Mouse (Mus musculus): ENCODE results near the gene Rnasek. TPM values are rescaled to one million over a fixed set of nuclear protein-coding genes. Genes with fewer than 3 reads are reported as not detected.

Rnasek gene
- polyA plus RNA-seq, 1 experiment from 2014 or later: 443 TPM

DNA sequence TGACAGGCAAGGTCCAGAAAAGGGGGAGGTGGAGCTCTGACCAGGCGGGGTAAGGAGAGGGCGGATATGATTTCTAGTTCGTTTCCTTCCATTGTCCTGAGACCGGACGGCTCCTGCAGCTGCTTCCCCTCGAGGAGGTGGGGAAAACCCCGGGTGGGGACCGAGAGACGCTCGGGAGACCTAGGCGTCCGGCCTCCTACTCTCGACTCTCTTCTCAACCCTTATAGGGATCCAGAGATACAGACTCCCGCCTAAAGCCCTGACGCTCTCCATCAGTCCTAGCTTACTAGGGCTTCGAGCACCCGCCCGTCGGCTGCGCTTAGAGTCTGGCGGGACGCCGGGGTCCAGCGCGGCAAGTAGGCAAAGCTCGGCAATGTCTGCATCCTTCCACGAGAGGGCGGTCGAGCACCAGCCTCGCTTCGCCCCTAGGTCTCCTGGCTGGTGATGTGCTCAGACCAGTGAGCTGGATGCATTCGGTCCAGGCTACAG is 9.4 kb downstream of the Rnasek start:
- Histone ChIP-seq H3K4me3 (ENCODE audit: low read length) (peak overlapping the region; percentile 21; the same call in 1 of the 2 replicates), H3K27ac (ENCODE audit: low read depth, low read length) (no peak overlapping the region), H3K27me3 (replicated peaks; ENCODE audit: control insufficient read depth, insufficient read depth, low read length) (peaks cover 18% of the 10 kb centered on the region), H3K4me2 (ENCODE audit: low read length) (peak overlapping the region; percentile 45), H3K36me3 (ENCODE audit: control insufficient read depth, insufficient read depth, low read length) (peaks cover 4% of the 10 kb centered on the region), H3K9me3 (ENCODE audit: control insufficient read depth, low read length) (no peaks in the 10 kb centered on the region), H3K9ac (ENCODE audit: low read depth, low read length) (no peak overlapping the region), H3K4me1 (ENCODE audit: control insufficient read depth, insufficient read depth, low read depth, low read length) (peaks cover 25% of the 10 kb centered on the region)
- 1% methylated on average over 32 of the region's 32 CpGs for WGBS
- ATAC-seq: peak; percentile 29

GRCm38 (mm10) chr11:70229260-70230010 is 10.2 kb downstream of the Rnasek start, which contains the start of gene Bcl6b:
TSS of gene Bcl6b (minus strand) at chr11:70229798.
- Histone ChIP-seq H3K4me2 (ENCODE audit: low read length) (peak within 1 kb of the TSS; percentile 63), H3K9ac (ENCODE audit: low read depth, low read length) (peak within 1 kb of the TSS; percentile 52), H3K36me3 (ENCODE audit: control insufficient read depth, insufficient read depth, low read length) (no peaks in the 10 kb centered on the region), H3K4me3 (ENCODE audit: low read length) (peak within 1 kb of the TSS; percentile 37), H3K4me1 (ENCODE audit: control insufficient read depth, insufficient read depth, low read depth, low read length) (peaks cover 25% of the 10 kb centered on the region), H3K27me3 (replicated peaks; ENCODE audit: control insufficient read depth, insufficient read depth, low read length) (peaks cover 18% of the 10 kb centered on the region), H3K9me3 (ENCODE audit: control insufficient read depth, low read length) (no peaks in the 10 kb centered on the region), H3K27ac (ENCODE audit: low read depth, low read length) (peak within 1 kb of the TSS; percentile 45)
- WGBS: 3% methylated on average over 39 of the region's 39 CpGs
- ATAC-seq: no peak

DNA sequence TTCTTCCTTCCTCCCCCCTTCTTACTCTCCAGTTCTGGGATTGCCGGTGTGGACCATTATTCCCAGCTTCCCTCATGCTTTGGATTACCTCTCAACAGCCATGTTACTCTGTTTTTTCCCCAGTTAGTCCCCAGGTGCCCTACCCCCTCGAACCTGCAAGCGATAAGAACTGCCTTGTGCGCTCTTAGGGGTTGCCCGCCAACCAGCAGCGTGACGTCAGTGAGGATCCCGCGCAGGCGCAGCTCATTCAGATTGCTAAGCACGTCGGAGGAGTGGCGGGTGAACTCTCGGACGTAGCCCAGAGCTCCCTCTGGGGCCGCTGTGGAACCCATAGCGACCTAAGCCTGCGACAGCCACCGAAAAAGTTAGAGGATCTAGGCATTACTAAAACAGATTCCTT is 10.8 kb downstream of the Rnasek start:
- Histone ChIP-seq H3K9me3 (ENCODE audit: control insufficient read depth, low read length) (no peaks in the 10 kb centered on the region), H3K9ac (ENCODE audit: low read depth, low read length) (peak overlapping the region; percentile 52), H3K27me3 (replicated peaks; ENCODE audit: control insufficient read depth, insufficient read depth, low read length) (peaks cover 19% of the 10 kb centered on the region), H3K4me2 (ENCODE audit: low read length) (peak overlapping the region; percentile 63), H3K36me3 (ENCODE audit: control insufficient read depth, insufficient read depth, low read length) (no peaks in the 10 kb centered on the region), H3K4me1 (ENCODE audit: control insufficient read depth, insufficient read depth, low read depth, low read length) (peaks cover 25% of the 10 kb centered on the region), H3K27ac (ENCODE audit: low read depth, low read length) (no peak overlapping the region), H3K4me3 (ENCODE audit: low read length) (peak overlapping the region; percentile 37)
- peak; percentile 54; the same call in 1 of the 2 replicates for ATAC-seq
- WGBS: 2% methylated on average over 19 of the region's 19 CpGs

- Histone ChIP-seq H3K4me3 (ENCODE audit: low read length) (no peak overlapping the region), H3K9ac (ENCODE audit: low read depth, low read length) (no peak overlapping the region), H3K4me1 (ENCODE audit: control insufficient read depth, insufficient read depth, low read depth, low read length) (peaks cover 23% of the 10 kb centered on the region), H3K27ac (ENCODE audit: low read depth, low read length) (no peak overlapping the region), H3K4me2 (ENCODE audit: low read length) (peak overlapping the region; percentile 63), H3K9me3 (ENCODE audit: control insufficient read depth, low read length) (no peaks in the 10 kb centered on the region), H3K27me3 (replicated peaks; ENCODE audit: control insufficient read depth, insufficient read depth, low read length) (peaks cover 21% of the 10 kb centered on the region), H3K36me3 (ENCODE audit: control insufficient read depth, insufficient read depth, low read length) (no peaks in the 10 kb centered on the region)
- WGBS: 90% methylated on average over 4 of the region's 4 CpGs
- no peak for ATAC-seq
Measured at GRCm38 (mm10) chr11:70227661-70228245, 11.9 kb downstream of the Rnasek start.

- Histone ChIP-seq H3K4me1 (ENCODE audit: control insufficient read depth, insufficient read depth, low read depth, low read length) (peaks cover 26% of the 10 kb centered on the region), H3K4me3 (ENCODE audit: low read length) (peak overlapping the region; percentile 34), H3K36me3 (ENCODE audit: control insufficient read depth, insufficient read depth, low read length) (no peaks in the 10 kb centered on the region), H3K27ac (ENCODE audit: low read depth, low read length) (no peak overlapping the region), H3K9me3 (ENCODE audit: control insufficient read depth, low read length) (no peaks in the 10 kb centered on the region), H3K4me2 (ENCODE audit: low read length) (peak overlapping the region; percentile 62), H3K9ac (ENCODE audit: low read depth, low read length) (no peak overlapping the region), H3K27me3 (replicated peaks; ENCODE audit: control insufficient read depth, insufficient read depth, low read length) (peaks cover 21% of the 10 kb centered on the region)
- ATAC-seq: no peak
- 37% methylated on average over 5 of the region's 5 CpGs for WGBS
Measured at GRCm38 (mm10) chr11:70227126-70227525, 12.5 kb downstream of the Rnasek start.

- peaks cover 31% of the 10 kb centered on the region for H3K4me1 ChIP-seq (ENCODE audit: control insufficient read depth, insufficient read depth, low read depth, low read length)
- H3K27ac ChIP-seq (ENCODE audit: low read depth, low read length): no peak overlapping the region
- H3K36me3 ChIP-seq (ENCODE audit: control insufficient read depth, insufficient read depth, low read length): no peaks in the 10 kb centered on the region
- H3K9ac ChIP-seq (ENCODE audit: low read depth, low read length): peak overlapping the region; percentile 55
- H3K27me3 ChIP-seq (replicated peaks; ENCODE audit: control insufficient read depth, insufficient read depth, low read length): peaks cover 21% of the 10 kb centered on the region
- peak overlapping the region; percentile 62 for H3K4me2 ChIP-seq (ENCODE audit: low read length)
- H3K9me3 ChIP-seq (ENCODE audit: control insufficient read depth, low read length): no peaks in the 10 kb centered on the region
- 12% methylated on average over 18 of the region's 18 CpGs for WGBS
- ATAC-seq: no peak; the same call in 1 of the 2 replicates
- H3K4me3 ChIP-seq (ENCODE audit: low read length): peak overlapping the region; percentile 34
Measured at GRCm38 (mm10) chr11:70226602-70226890, 13.1 kb downstream of the Rnasek start.

DNA sequence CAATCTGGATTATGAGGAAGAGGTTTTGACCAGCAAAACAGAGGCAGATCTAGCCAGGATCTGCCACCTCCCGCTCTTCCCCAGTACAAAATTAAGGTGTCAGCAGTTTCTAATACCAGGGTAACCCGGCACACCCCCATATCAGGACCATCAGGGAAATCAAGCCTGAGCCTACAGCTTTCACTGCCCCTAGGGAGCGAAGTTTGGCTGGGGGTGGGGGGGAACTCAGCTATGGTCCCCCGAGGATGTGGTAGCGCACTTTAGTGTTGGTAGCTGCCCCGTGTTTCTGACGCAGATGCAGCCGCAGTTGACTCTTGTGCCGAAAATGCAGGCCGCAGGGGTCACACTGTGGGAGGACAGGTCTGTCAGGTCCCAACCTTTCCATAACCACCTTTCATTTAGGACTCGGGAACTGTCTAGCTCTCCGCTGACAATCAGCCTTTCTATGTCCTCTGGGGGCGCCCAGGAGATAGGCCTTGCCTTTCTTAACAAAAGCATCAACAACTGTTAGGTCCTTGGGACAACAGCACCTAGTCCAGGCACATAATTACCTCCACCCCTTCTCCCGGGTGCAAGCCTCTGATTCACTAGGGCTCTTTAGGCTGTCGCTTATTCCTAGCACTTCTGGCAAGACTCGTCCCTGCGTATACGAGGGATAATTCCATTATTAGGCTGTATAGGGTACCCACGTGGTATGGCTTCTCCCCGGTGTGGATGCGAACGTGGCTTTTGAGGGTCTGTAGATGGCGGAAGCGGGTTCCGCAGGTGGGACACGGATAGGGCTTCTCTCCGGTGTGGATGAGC is 13.6 kb downstream of the Rnasek start:
- Histone ChIP-seq H3K27ac (ENCODE audit: low read depth, low read length) (0 out of 2 replicates have a peak overlapping the region, but pooled peaks have one; percentile 14), H3K9ac (ENCODE audit: low read depth, low read length) (peak overlapping the region; percentile 55), H3K4me3 (ENCODE audit: low read length) (peak overlapping the region; percentile 34), H3K9me3 (ENCODE audit: control insufficient read depth, low read length) (no peaks in the 10 kb centered on the region), H3K36me3 (ENCODE audit: control insufficient read depth, insufficient read depth, low read length) (no peaks in the 10 kb centered on the region), H3K4me2 (ENCODE audit: low read length) (peak overlapping the region; percentile 62), H3K4me1 (ENCODE audit: control insufficient read depth, insufficient read depth, low read depth, low read length) (peaks cover 31% of the 10 kb centered on the region), H3K27me3 (replicated peaks; ENCODE audit: control insufficient read depth, insufficient read depth, low read length) (peaks cover 21% of the 10 kb centered on the region)
- WGBS: 22% methylated on average over 27 of the region's 27 CpGs
- ATAC-seq: peak; percentile 41

- no peak overlapping the region for H3K4me3 ChIP-seq (ENCODE audit: low read length)
- no peak overlapping the region for H3K9ac ChIP-seq (ENCODE audit: low read depth, low read length)
- no peak overlapping the region for H3K27ac ChIP-seq (ENCODE audit: low read depth, low read length)
- H3K36me3 ChIP-seq (ENCODE audit: control insufficient read depth, insufficient read depth, low read length): no peaks in the 10 kb centered on the region
- WGBS: 86% methylated on average over 9 of the region's 9 CpGs
- H3K27me3 ChIP-seq (replicated peaks; ENCODE audit: control insufficient read depth, insufficient read depth, low read length): peaks cover 15% of the 10 kb centered on the region
- H3K9me3 ChIP-seq (ENCODE audit: control insufficient read depth, low read length): no peaks in the 10 kb centered on the region
- peaks cover 34% of the 10 kb centered on the region for H3K4me1 ChIP-seq (ENCODE audit: control insufficient read depth, insufficient read depth, low read depth, low read length)
- H3K4me2 ChIP-seq (ENCODE audit: low read length): no peak overlapping the region
- ATAC-seq: no peak
Measured at GRCm38 (mm10) chr11:70223724-70224123, 15.9 kb downstream of the Rnasek start.
